Comparison of ENCODE assay signal across 21 mouse cellular contexts in the genomic region with DNA sequence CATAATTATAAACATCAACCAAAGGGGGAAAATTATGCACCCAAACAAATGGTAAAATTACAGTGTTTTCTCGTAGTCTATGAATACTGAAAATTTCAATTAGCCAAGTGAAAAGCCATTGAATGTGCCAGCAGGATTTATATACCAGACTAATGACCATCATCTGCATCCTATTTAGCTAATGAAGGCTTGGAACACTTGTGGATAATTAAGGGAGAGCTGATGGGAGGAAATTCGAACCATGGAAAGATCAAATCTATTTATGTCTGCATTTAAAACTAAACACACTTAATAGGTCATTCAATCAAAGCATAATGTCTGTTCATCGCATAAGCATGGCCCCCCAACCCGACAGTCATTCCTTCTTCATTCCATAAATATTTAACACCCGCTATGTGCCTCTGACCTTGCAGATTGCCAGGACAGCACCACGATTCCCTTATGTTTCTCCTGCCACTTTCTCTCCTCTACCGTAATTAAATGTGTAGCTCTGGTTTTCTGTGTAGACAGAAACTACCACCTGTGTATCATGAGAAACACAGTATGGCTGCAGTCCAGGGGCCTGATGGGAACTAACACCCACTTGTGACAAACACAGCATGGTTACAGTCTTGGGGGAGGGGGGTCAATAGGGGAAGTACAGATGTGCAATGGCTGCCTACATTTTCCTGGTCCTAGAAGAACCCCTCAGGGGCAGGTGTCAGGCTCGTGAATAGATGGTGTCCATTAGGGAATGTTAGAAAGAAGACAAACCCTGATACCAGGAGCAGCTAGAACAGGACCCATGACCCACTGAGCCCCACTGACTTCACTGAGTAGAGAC.
A peak's percentile ranks its signal among the peaks of the same experiment; 100 is the strongest.
DNase-seq lines count a peak whose midpoint lies in the region; ATAC-seq and TF ChIP-seq lines count a peak whose summit lies in the region.
"Had no signal": no experiment of that assay in that cellular context is flagged by ENCODE, and none has a peak within 500 bp of the region (broad histone marks: within the 10 kb centered on the region; RNA-seq: fewer than 3 reads in every experiment).

No protein-coding gene starts in this region.

- no peaks in the 10 kb centered on the region for H3K36me3 ChIP-seq in forebrain, embryonic 12.5 days (replicated peaks)
- H3K36me3 ChIP-seq in forebrain, embryonic 10.5 days (replicated peaks), result no peaks in the 10 kb centered on the region
- no peaks in the 10 kb centered on the region for H3K36me3 ChIP-seq in hindbrain, embryonic 15.5 days
- no peaks in the 10 kb centered on the region for H3K36me3 ChIP-seq in hindbrain, postnatal 0 days (ENCODE audit: insufficient read depth, low read length)
- H3K36me3 ChIP-seq in limb, embryonic 10.5 days, result no peaks in the 10 kb centered on the region
- H3K36me3 ChIP-seq in kidney, adult 2 months (ENCODE audit: control insufficient read depth, insufficient read depth, low read length), result no peaks in the 10 kb centered on the region
- H3K36me3 ChIP-seq: embryonic facial prominence, embryonic 13.5 days; kidney, embryonic 15.5 days; limb, embryonic 15.5 days; midbrain, embryonic 13.5 days had no signal

- no peak overlapping the region for H3K27ac ChIP-seq in forebrain, embryonic 12.5 days
- no peak overlapping the region for H3K27ac ChIP-seq in forebrain, embryonic 10.5 days
- 0 out of 2 replicates have a peak overlapping the region, but pooled peaks have one; percentile 45 for H3K27ac ChIP-seq in hindbrain, embryonic 15.5 days (replicated peaks)
- H3K27ac ChIP-seq in hindbrain, postnatal 0 days, result no peak overlapping the region
- H3K27ac ChIP-seq in limb, embryonic 10.5 days, result peak overlapping the region; percentile 38
- H3K27ac ChIP-seq in kidney, adult 2 months (ENCODE audit: insufficient read depth, low read depth, low read length), result no peak overlapping the region
- H3K27ac ChIP-seq: embryonic facial prominence, embryonic 13.5 days; kidney, embryonic 15.5 days; limb, embryonic 15.5 days; midbrain, embryonic 13.5 days; stomach, postnatal 0 days had no signal

- H3K4me3 ChIP-seq in forebrain, embryonic 12.5 days (replicated peaks), result no peak overlapping the region
- no peak overlapping the region for H3K4me3 ChIP-seq in forebrain, embryonic 10.5 days
- no peak overlapping the region for H3K4me3 ChIP-seq in hindbrain, embryonic 15.5 days
- H3K4me3 ChIP-seq in hindbrain, postnatal 0 days (ENCODE audit: low read length), result no peak overlapping the region
- no peak overlapping the region for H3K4me3 ChIP-seq in limb, embryonic 10.5 days
- no peak overlapping the region for H3K4me3 ChIP-seq in kidney, adult 2 months (ENCODE audit: insufficient read depth, low read depth, low read length)
- H3K4me3 ChIP-seq: embryonic facial prominence, embryonic 13.5 days; kidney, embryonic 15.5 days; limb, embryonic 15.5 days; midbrain, embryonic 13.5 days had no signal

- DNase-seq in forebrain, embryonic 10.5 days (ENCODE audit: extremely low spot score, low spot score), result no peak
- no peak for DNase-seq in hindbrain, postnatal 0 days (ENCODE audit: low spot score)
- peak; percentile 34 for DNase-seq in limb, embryonic 10.5 days (ENCODE audit: low spot score)
- DNase-seq in right cerebral cortex, postnatal 4 days, result no peak
- no peak for DNase-seq in kidney, adult 18-20 months
- no peak for DNase-seq in kidney, adult 2 months
- DNase-seq: adrenal gland, postnatal 10 days; cerebellum, adult 11 months; cerebellum, postnatal 10 days; gastrocnemius, postnatal 25 days; heart, postnatal 10 days; liver, postnatal 0 days; lung, postnatal 14 days had no signal

- peak; percentile 60; the same call in 1 of the 2 replicates for ATAC-seq in forebrain, embryonic 12.5 days (ENCODE audit: low FRiP score)
- ATAC-seq in hindbrain, embryonic 15.5 days (ENCODE audit: low FRiP score, low read depth), result 0 out of 2 replicates have a peak, but pooled peaks have one; percentile 65
- ATAC-seq in hindbrain, postnatal 0 days, result no peak
- ATAC-seq: activated CD4-positive, CD25-positive, alpha-beta regulatory T cell, adult 4 months; liver, postnatal 0 days had no signal

- WGBS in forebrain, embryonic 12.5 days, result 41% methylated on average over 8 of the region's 8 CpGs
- WGBS in forebrain, embryonic 10.5 days, result 70% methylated on average over 8 of the region's 8 CpGs
- 52% methylated on average over 8 of the region's 8 CpGs for WGBS in hindbrain, embryonic 15.5 days
- WGBS in hindbrain, postnatal 0 days, result 55% methylated on average over 8 of the region's 8 CpGs
- WGBS in limb, embryonic 10.5 days, result 31% methylated on average over 8 of the region's 8 CpGs
- WGBS in kidney, adult 2 months, result 57% methylated on average over 8 of the region's 8 CpGs

- no peaks in the 10 kb centered on the region for H3K9me3 ChIP-seq in forebrain, embryonic 12.5 days
- H3K9me3 ChIP-seq in forebrain, embryonic 10.5 days, result no peaks in the 10 kb centered on the region
- H3K9me3 ChIP-seq in hindbrain, embryonic 15.5 days, result no peaks in the 10 kb centered on the region
- H3K9me3 ChIP-seq in hindbrain, postnatal 0 days (ENCODE audit: low read length), result no peaks in the 10 kb centered on the region
- no peaks in the 10 kb centered on the region for H3K9me3 ChIP-seq in limb, embryonic 10.5 days (replicated peaks)
- H3K9me3 ChIP-seq: embryonic facial prominence, embryonic 13.5 days; kidney, embryonic 15.5 days; limb, embryonic 15.5 days; midbrain, embryonic 13.5 days had no signal

- TF ChIP-seq POLR2A in kidney, adult 2 months (IDR thresholded peaks at IDR 0.05; ENCODE audit: low read depth, low read length), result no peak

- no peak overlapping the region for H3K4me2 ChIP-seq in forebrain, embryonic 12.5 days
- H3K4me2 ChIP-seq in hindbrain, embryonic 15.5 days, result no peak overlapping the region
- H3K4me2 ChIP-seq in hindbrain, postnatal 0 days (ENCODE audit: low read depth, low read length), result no peak overlapping the region
- H3K4me2 ChIP-seq: embryonic facial prominence, embryonic 13.5 days; kidney, embryonic 15.5 days; limb, embryonic 15.5 days; midbrain, embryonic 13.5 days had no signal

- H3K9ac ChIP-seq in forebrain, embryonic 12.5 days, result no peak overlapping the region
- H3K9ac ChIP-seq in hindbrain, embryonic 15.5 days, result no peak overlapping the region
- no peak overlapping the region for H3K9ac ChIP-seq in hindbrain, postnatal 0 days (replicated peaks; ENCODE audit: low read length)
- H3K9ac ChIP-seq: embryonic facial prominence, embryonic 13.5 days; kidney, embryonic 15.5 days; limb, embryonic 15.5 days; liver, postnatal 0 days; midbrain, embryonic 13.5 days had no signal

- peaks cover 51% of the 10 kb centered on the region for H3K27me3 ChIP-seq in forebrain, embryonic 12.5 days
- peaks cover 50% of the 10 kb centered on the region for H3K27me3 ChIP-seq in forebrain, embryonic 10.5 days (ENCODE audit: poor library complexity, severe bottlenecking)
- H3K27me3 ChIP-seq in hindbrain, embryonic 15.5 days, result no peaks in the 10 kb centered on the region
- H3K27me3 ChIP-seq in hindbrain, postnatal 0 days (ENCODE audit: insufficient read depth, low read length), result no peaks in the 10 kb centered on the region
- no peaks in the 10 kb centered on the region for H3K27me3 ChIP-seq in limb, embryonic 10.5 days (ENCODE audit: low read depth, poor library complexity, severe bottlenecking)
- H3K27me3 ChIP-seq in kidney, adult 2 months (replicated peaks; ENCODE audit: control insufficient read depth, insufficient read depth, low read length), result no peaks in the 10 kb centered on the region
- H3K27me3 ChIP-seq: kidney, embryonic 15.5 days; limb, embryonic 15.5 days had no signal

- no peak for TF ChIP-seq CTCF in hindbrain, postnatal 0 days (IDR thresholded peaks at IDR 0.05; ENCODE audit: low read depth)
- TF ChIP-seq CTCF in kidney, adult 2 months (conservative IDR thresholded peaks at IDR 0.05; ENCODE audit: insufficient read depth, insufficient read length, low read depth, low read length), result no peak

- H3K4me1 ChIP-seq in forebrain, embryonic 12.5 days, result peaks cover 8% of the 10 kb centered on the region
- H3K4me1 ChIP-seq in forebrain, embryonic 10.5 days, result peaks cover 42% of the 10 kb centered on the region
- 0 out of 2 replicates have a peak, but pooled peaks cover 6% of the 10 kb centered on the region for H3K4me1 ChIP-seq in hindbrain, embryonic 15.5 days (replicated peaks)
- H3K4me1 ChIP-seq in hindbrain, postnatal 0 days (ENCODE audit: insufficient read depth, low read length), result no peaks in the 10 kb centered on the region
- H3K4me1 ChIP-seq in limb, embryonic 10.5 days, result peaks cover 69% of the 10 kb centered on the region
- no peaks in the 10 kb centered on the region for H3K4me1 ChIP-seq in kidney, adult 2 months (ENCODE audit: control insufficient read depth, insufficient read depth, low read length)
- H3K4me1 ChIP-seq: embryonic facial prominence, embryonic 13.5 days; limb, embryonic 15.5 days had no signal

Comparison
In these comparisons a context has a peak if more than half of its experiments do, and no peak if none do; other contexts are left out.
1. H3K27ac ChIP-seq: peak in hindbrain, embryonic 15.5 days (single experiment) and limb, embryonic 10.5 days (single experiment); none in forebrain, embryonic 12.5 days (single experiment), forebrain, embryonic 10.5 days (single experiment), hindbrain, postnatal 0 days (single experiment) and kidney, adult 2 months (single experiment).